Mouse (Mus musculus): ENCODE measurements around the gene Adamts5. TPM values are rescaled to one million over a fixed set of nuclear protein-coding genes. Genes with fewer than 3 reads are reported as not detected.

Gene Adamts5
- polyA plus RNA-seq (2015; fragmentation: Nextera tagmentation; extraction: Ambion mirVana), result 4.4 and 4.5 TPM in 2 replicates

DNA sequence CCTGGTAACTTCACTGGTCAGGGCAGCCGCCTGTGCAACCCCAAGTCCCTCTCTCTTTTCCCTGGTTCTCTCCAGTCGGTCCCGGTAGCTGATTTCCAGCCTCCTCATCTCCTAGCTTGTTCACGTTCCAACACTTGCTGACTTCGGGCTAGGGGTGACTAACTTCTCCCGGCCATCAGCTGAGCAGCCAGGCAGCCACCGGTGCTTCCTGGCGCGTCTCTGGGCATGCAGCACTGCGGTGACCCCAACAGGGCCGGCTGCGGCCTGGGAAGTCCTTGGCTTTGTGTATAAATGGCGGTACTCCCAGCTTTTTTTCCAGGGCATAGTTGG lies at the start of gene Adamts5:
Gene Adamts5, minus strand, starts transcription at position 248 of the 330 bp plus-strand sequence.
- Histone ChIP-seq H3K36me3 (ENCODE audit: control insufficient read depth, insufficient read depth, low read length) (no peaks in the 10 kb centered on the region), H3K4me1 (ENCODE audit: control insufficient read depth, insufficient read depth, low read length) (peaks cover 10% of the 10 kb centered on the region; the same call in 1 of the 2 replicates), H3K9ac (ENCODE audit: low read length) (peak within 1 kb of the TSS; percentile 69), H3K4me3 (replicated peaks; ENCODE audit: low read length) (peak within 1 kb of the TSS; percentile 55), H3K27me3 (ENCODE audit: control insufficient read depth, insufficient read depth, low read length) (peaks cover 22% of the 10 kb centered on the region), H3K9me3 (replicated peaks; ENCODE audit: control insufficient read depth, low read length) (no peaks in the 10 kb centered on the region), H3K4me2 (ENCODE audit: low read depth, low read length) (peak within 1 kb of the TSS; percentile 87), H3K27ac (ENCODE audit: low read length) (peak within 1 kb of the TSS; percentile 63)
- 10% methylated on average over 13 of the region's 13 CpGs for WGBS
- ATAC-seq (ENCODE audit: insufficient read depth, low FRiP score), result peak; percentile 19; the same call in 1 of the 2 replicates

DNA sequence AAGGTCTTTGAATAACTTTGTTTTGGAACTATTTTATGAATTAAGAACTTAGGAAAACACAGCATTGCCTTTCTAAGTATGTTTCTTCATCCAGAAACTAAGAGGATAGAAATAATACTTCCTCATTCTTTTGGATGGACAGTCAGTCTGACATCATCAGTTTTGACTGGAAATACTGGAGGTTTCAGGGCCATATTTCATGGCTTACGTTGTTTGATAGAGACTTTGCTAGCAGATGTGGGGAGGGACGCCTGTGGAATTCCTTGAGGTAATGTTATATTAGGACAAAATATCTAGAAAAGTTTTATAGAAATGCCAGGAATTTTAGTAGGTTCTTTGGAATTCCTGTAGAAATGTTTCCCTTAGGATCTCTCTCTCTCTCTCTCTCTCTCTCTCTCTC lies 48.7 kb upstream of the Adamts5 start:
- Histone ChIP-seq H3K9me3 (replicated peaks; ENCODE audit: control insufficient read depth, low read length) (no peaks in the 10 kb centered on the region), H3K27ac (ENCODE audit: low read length) (no peak overlapping the region), H3K4me3 (replicated peaks; ENCODE audit: low read length) (no peak overlapping the region), H3K4me1 (ENCODE audit: control insufficient read depth, insufficient read depth, low read length) (no peaks in the 10 kb centered on the region), H3K4me2 (ENCODE audit: low read depth, low read length) (no peak overlapping the region), H3K9ac (ENCODE audit: low read length) (no peak overlapping the region), H3K27me3 (ENCODE audit: control insufficient read depth, insufficient read depth, low read length) (no peaks in the 10 kb centered on the region), H3K36me3 (ENCODE audit: control insufficient read depth, insufficient read depth, low read length) (no peaks in the 10 kb centered on the region)
- WGBS, result 68% methylated on average over 2 of the region's 2 CpGs
- no peak for ATAC-seq (ENCODE audit: insufficient read depth, low FRiP score)

DNA sequence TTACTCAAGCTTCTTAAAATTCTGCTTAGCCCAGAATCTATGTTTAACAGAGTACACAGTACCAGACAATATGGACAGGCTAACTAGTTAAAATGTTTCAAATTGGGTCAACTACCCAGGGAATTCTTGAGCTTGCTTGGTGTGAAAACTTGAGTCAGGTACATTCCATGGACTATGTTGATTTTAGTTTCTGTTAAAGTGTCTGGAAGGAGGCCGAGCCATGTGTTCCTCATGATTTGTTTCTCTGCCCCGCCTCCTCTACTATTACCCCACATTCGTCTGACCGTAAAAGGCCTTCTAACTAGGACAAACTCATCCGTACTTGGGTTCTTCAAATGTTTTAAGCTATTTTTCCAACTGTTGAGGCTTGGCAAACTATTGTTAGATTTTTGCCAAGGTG lies 24.4 kb upstream of the Adamts5 start:
- Histone ChIP-seq H3K27ac (ENCODE audit: low read length) (no peak overlapping the region), H3K4me2 (ENCODE audit: low read depth, low read length) (no peak overlapping the region), H3K36me3 (ENCODE audit: control insufficient read depth, insufficient read depth, low read length) (no peaks in the 10 kb centered on the region), H3K9ac (ENCODE audit: low read length) (no peak overlapping the region), H3K9me3 (replicated peaks; ENCODE audit: control insufficient read depth, low read length) (no peaks in the 10 kb centered on the region), H3K4me1 (ENCODE audit: control insufficient read depth, insufficient read depth, low read length) (no peaks in the 10 kb centered on the region), H3K27me3 (ENCODE audit: control insufficient read depth, insufficient read depth, low read length) (no peaks in the 10 kb centered on the region), H3K4me3 (replicated peaks; ENCODE audit: low read length) (no peak overlapping the region)
- no peak for ATAC-seq (ENCODE audit: insufficient read depth, low FRiP score)
- 84% methylated on average over 5 of the region's 5 CpGs for WGBS

DNA sequence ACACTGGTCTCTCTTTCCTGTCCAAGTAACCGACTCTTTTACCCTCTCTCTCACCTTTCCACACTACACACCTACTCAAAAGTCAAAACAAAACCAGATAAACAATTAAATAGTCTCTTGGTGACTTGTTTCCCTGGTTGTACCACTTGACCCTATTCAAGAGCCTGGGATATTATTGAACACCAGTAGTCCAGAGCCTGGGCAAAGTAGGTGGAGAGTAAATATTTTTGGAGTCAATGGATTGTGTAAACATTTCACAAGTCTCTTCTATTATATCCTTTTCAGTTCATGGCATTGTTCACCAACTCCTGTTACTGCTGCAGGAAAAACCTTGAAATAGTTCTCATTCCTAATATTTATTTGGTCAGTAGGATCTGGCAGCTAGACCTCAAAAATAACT lies 20.8 kb upstream of the Adamts5 start:
- H3K9ac ChIP-seq (ENCODE audit: low read length), result no peak overlapping the region

DNA sequence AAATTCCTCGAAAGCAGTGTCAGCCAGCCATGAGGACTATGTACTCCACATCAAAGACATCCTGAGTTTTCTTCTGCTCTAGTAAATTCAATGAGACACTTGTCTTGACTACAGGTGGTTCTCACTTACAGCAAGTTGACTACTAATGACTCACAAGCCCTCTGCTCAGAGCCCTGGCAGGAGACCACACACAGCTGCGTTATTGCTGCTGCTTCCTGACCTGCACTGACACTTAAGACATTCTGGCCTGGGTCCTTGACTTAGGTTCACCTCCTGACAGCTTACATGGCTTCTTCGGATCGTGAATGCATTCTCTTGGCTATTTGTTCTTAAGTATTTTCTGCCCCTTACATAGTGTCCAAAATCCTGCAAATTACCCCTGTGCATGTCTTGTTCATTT lies 18.5 kb upstream of the Adamts5 start:
- Histone ChIP-seq H3K9ac (ENCODE audit: low read length) (no peak overlapping the region), H3K27me3 (ENCODE audit: control insufficient read depth, insufficient read depth, low read length) (no peaks in the 10 kb centered on the region), H3K4me2 (ENCODE audit: low read depth, low read length) (no peak overlapping the region), H3K27ac (ENCODE audit: low read length) (no peak overlapping the region), H3K4me3 (replicated peaks; ENCODE audit: low read length) (no peak overlapping the region), H3K9me3 (replicated peaks; ENCODE audit: control insufficient read depth, low read length) (no peaks in the 10 kb centered on the region), H3K4me1 (ENCODE audit: control insufficient read depth, insufficient read depth, low read length) (no peaks in the 10 kb centered on the region), H3K36me3 (ENCODE audit: control insufficient read depth, insufficient read depth, low read length) (no peaks in the 10 kb centered on the region)
- no peak for ATAC-seq (ENCODE audit: insufficient read depth, low FRiP score)
- 68% methylated on average over 4 of the region's 4 CpGs for WGBS

More for the DNA sequence above, 20.8 kb upstream of the Adamts5 start:
- H3K36me3 ChIP-seq (ENCODE audit: control insufficient read depth, insufficient read depth, low read length), result no peaks in the 10 kb centered on the region
- no peak overlapping the region for H3K4me2 ChIP-seq (ENCODE audit: low read depth, low read length)
- no peak overlapping the region for H3K27ac ChIP-seq (ENCODE audit: low read length)
- 45% methylated on average over 1 of the region's 1 CpGs for whole genome bisulfite sequencing
- no peaks in the 10 kb centered on the region for H3K9me3 ChIP-seq (replicated peaks; ENCODE audit: control insufficient read depth, low read length)
- no peak overlapping the region for H3K4me3 ChIP-seq (replicated peaks; ENCODE audit: low read length)
- no peak for ATAC-seq (ENCODE audit: insufficient read depth, low FRiP score)
- H3K27me3 ChIP-seq (ENCODE audit: control insufficient read depth, insufficient read depth, low read length), result no peaks in the 10 kb centered on the region
- no peaks in the 10 kb centered on the region for H3K4me1 ChIP-seq (ENCODE audit: control insufficient read depth, insufficient read depth, low read length)

DNA sequence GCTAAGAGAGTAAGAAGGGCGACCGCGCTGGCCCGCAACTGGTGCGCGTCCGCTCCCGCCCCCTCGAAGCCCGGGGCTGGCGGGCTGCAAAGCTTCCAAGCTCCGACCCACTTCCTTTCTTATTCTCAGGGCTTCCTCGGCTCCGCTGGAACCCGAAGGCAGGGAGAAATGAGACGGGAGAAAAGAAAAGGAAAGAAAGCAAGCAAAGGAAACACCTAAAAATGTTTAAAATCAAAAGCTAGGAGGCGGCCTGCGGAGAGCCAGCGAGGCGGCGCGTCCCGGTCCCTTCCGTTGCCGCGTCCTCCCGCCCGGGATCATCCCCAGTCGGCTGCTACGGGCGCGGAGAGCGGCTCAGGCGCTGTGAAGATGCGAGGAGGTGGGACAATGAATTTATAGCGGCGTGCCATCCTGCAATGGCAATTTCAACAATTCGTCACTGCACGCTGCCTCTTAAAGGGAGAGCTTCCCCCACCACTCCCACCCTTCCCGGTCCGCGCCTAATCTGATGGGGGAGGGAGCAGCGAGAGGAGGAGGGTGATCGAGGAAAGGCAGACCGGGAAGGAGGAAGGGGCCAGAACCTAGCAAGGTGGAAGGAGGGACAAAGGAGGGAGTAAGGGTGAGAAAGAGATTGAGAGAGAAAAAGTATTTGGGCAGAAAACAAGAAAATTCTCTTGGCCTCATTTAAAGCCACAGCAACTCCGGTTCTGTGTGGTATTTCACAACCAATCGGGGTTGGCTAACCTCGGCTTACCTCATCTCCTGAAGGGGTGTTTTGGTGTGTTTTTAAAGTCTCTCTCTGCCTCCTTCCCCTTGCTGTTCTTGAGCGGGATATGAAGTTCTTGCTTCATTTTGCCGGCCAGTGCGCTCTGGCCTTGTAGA lies 687 bp downstream of the Adamts5 start:
- Histone ChIP-seq H3K9ac (ENCODE audit: low read length) (peak overlapping the region; percentile 69), H3K27me3 (ENCODE audit: control insufficient read depth, insufficient read depth, low read length) (peaks cover 22% of the 10 kb centered on the region), H3K36me3 (ENCODE audit: control insufficient read depth, insufficient read depth, low read length) (no peaks in the 10 kb centered on the region), H3K4me2 (ENCODE audit: low read depth, low read length) (peak overlapping the region; percentile 87), H3K9me3 (replicated peaks; ENCODE audit: control insufficient read depth, low read length) (no peaks in the 10 kb centered on the region), H3K4me3 (replicated peaks; ENCODE audit: low read length) (peak overlapping the region; percentile 55), H3K4me1 (ENCODE audit: control insufficient read depth, insufficient read depth, low read length) (peaks cover 10% of the 10 kb centered on the region; the same call in 1 of the 2 replicates), H3K27ac (ENCODE audit: low read length) (peak overlapping the region; percentile 63)
- ATAC-seq (ENCODE audit: insufficient read depth, low FRiP score), result peak; percentile 51; the same call in 1 of the 2 replicates
- under 1% methylated on average over 51 of the region's 51 CpGs for WGBS

DNA sequence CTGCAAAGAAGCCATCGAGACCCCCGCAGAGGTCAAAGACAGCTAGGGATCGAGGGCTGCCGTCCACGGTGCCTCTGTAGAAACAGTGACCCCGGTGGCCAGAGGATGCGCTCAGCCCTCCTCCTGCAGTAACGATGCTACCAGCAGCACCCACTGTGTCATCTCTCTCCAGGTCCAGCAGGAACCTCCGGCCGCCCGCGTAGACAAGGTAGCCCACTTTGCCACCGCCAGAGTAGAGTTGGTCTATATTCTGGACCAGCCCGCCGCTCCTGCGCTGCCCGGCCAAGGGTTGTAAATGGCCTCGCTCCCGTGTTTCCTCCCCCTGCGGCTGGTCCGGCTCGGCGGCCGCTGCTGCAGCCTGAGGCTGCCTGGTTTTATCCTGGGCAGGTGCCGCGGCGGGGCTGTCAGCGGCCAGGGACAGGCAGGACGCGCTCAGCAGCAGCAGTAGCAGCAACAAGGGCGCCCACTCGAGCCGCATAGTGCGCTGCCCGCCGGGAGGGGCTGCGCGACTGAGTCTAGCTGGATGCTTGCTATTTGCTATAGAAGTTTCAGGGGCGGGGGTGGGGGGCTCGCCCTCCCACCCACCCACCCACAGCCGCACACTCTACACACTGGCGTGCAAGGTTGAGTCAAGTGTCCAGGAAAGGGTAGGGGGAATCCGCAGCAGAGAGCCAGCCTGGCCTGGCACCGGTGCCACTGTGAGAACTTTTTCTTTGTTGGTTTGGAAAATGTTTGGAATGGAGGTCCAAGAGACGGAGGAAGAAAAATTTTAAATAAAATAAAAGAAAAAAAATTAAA lies 1.6 kb downstream of the Adamts5 start:
- Histone ChIP-seq H3K9me3 (replicated peaks; ENCODE audit: control insufficient read depth, low read length) (no peaks in the 10 kb centered on the region), H3K27me3 (ENCODE audit: control insufficient read depth, insufficient read depth, low read length) (peaks cover 22% of the 10 kb centered on the region), H3K4me1 (ENCODE audit: control insufficient read depth, insufficient read depth, low read length) (peaks cover 10% of the 10 kb centered on the region; the same call in 1 of the 2 replicates), H3K4me3 (replicated peaks; ENCODE audit: low read length) (peak overlapping the region; percentile 55), H3K4me2 (ENCODE audit: low read depth, low read length) (peak overlapping the region; percentile 87), H3K36me3 (ENCODE audit: control insufficient read depth, insufficient read depth, low read length) (no peaks in the 10 kb centered on the region), H3K27ac (ENCODE audit: low read length) (peak overlapping the region; percentile 63; the same call in 1 of the 2 replicates), H3K9ac (ENCODE audit: low read length) (peak overlapping the region; percentile 69)
- peak; percentile 14; the same call in 1 of the 2 replicates for ATAC-seq (ENCODE audit: insufficient read depth, low FRiP score)
- under 1% methylated on average over 45 of the region's 45 CpGs for WGBS

DNA sequence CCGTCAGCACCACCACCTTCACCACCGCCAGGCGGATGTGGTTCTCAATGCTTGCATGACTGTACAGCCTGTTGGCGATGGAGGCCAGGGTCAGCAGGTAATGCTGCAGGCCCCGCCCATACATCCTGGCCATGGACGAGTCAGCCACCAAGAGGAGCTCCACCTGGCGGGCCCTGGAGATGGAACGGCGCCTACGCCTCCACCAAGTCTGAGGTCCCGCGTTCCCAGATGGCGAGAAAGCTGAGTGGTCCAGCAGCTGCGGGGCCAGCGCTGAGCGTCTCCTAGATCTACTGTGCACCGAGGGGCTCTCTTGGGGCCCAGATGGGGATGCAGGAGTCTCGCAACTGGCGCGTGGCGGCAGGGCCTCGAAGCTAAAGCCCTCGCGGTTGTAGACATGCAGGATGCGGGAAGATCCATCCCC lies 2.3 kb downstream of the Adamts5 start:
- peak overlapping the region; percentile 69 for H3K9ac ChIP-seq (ENCODE audit: low read length)
- peak; percentile 41; the same call in 1 of the 2 replicates for ATAC-seq (ENCODE audit: insufficient read depth, low FRiP score)

More for the DNA sequence above, 2.3 kb downstream of the Adamts5 start:
- 22% methylated on average over 25 of the region's 25 CpGs for WGBS
- peaks cover 22% of the 10 kb centered on the region for H3K27me3 ChIP-seq (ENCODE audit: control insufficient read depth, insufficient read depth, low read length)
- peak overlapping the region; percentile 55 for H3K4me3 ChIP-seq (replicated peaks; ENCODE audit: low read length)
- H3K9me3 ChIP-seq (replicated peaks; ENCODE audit: control insufficient read depth, low read length), result no peaks in the 10 kb centered on the region
- H3K36me3 ChIP-seq (ENCODE audit: control insufficient read depth, insufficient read depth, low read length), result no peaks in the 10 kb centered on the region
- H3K27ac ChIP-seq (ENCODE audit: low read length), result no peak overlapping the region
- H3K4me1 ChIP-seq (ENCODE audit: control insufficient read depth, insufficient read depth, low read length), result peaks cover 10% of the 10 kb centered on the region; the same call in 1 of the 2 replicates
- peak overlapping the region; percentile 87 for H3K4me2 ChIP-seq (ENCODE audit: low read depth, low read length)
